Comparison of ENCODE assay signal across 8 mouse cellular contexts in genomic region chr4:62732096-62732495, GRCm38 (mm10).
DNase-seq lines count a peak whose midpoint lies in the region; ATAC-seq and TF ChIP-seq lines count a peak whose summit lies in the region.

No protein-coding gene starts in this region.

- TF ChIP-seq POLR2A in liver, adult 2 months (IDR thresholded peaks at IDR 0.05; ENCODE audit: extremely low read depth, insufficient read depth, low read length), result no peak

- H3K4me1 ChIP-seq in liver, adult 2 months (ENCODE audit: control insufficient read depth, insufficient read depth, low read length), result peaks cover 8% of the 10 kb centered on the region
- H3K4me1 ChIP-seq in heart, embryonic 10.5 days, result peaks cover 87% of the 10 kb centered on the region
- H3K4me1 ChIP-seq in stomach, embryonic 16.5 days (ENCODE audit: control insufficient read depth, insufficient read depth, low read length), result peaks cover 57% of the 10 kb centered on the region

- H3K4me3 ChIP-seq in liver, adult 2 months (ENCODE audit: insufficient read depth, low read depth, low read length), result no peak overlapping the region
- H3K4me3 ChIP-seq in heart, embryonic 10.5 days, result no peak overlapping the region
- H3K4me3 ChIP-seq in stomach, embryonic 16.5 days (replicated peaks; ENCODE audit: low read length), result no peak overlapping the region

- 69% methylated on average over 7 of the region's 7 CpGs for WGBS in liver, adult 2 months
- 50% methylated on average over 7 of the region's 7 CpGs for WGBS in heart, embryonic 10.5 days
- WGBS in stomach, embryonic 16.5 days, result 63% methylated on average over 7 of the region's 7 CpGs

- no peaks in the 10 kb centered on the region for H3K79me2 ChIP-seq in liver, adult 2 months (ENCODE audit: control insufficient read depth, insufficient read depth, low read length)

- H3K4me2 ChIP-seq in stomach, embryonic 16.5 days (ENCODE audit: low read depth, low read length), result no peak overlapping the region

- ATAC-seq in stomach, embryonic 16.5 days (ENCODE audit: insufficient read depth, low FRiP score), result no peak

- no peaks in the 10 kb centered on the region for H3K9me3 ChIP-seq in heart, embryonic 10.5 days
- no peaks in the 10 kb centered on the region for H3K9me3 ChIP-seq in stomach, embryonic 16.5 days (replicated peaks; ENCODE audit: control insufficient read depth, low read length)

- DNase-seq in liver, adult 2 months (ENCODE audit: extremely low read depth, low read depth, low spot score), result no peak
- DNase-seq in liver, result no peak
- DNase-seq in heart, embryonic 10.5 days (ENCODE audit: low spot score), result no peak
- DNase-seq in kidney, postnatal 10 days, result peak; percentile 63
- DNase-seq in spleen, postnatal 14 days (ENCODE audit: low spot score in 2 of 2), result no peak
- DNase-seq in cerebellum, adult 9-11 months, result no peak
- DNase-seq in retina, postnatal 1 day, result no peak

- no peaks in the 10 kb centered on the region for H3K36me3 ChIP-seq in liver, adult 2 months (ENCODE audit: control insufficient read depth, insufficient read depth, low read length)
- no peaks in the 10 kb centered on the region for H3K36me3 ChIP-seq in heart, embryonic 10.5 days
- no peaks in the 10 kb centered on the region for H3K36me3 ChIP-seq in stomach, embryonic 16.5 days (ENCODE audit: control insufficient read depth, insufficient read depth, low read length)

- no peaks in the 10 kb centered on the region for H3K27me3 ChIP-seq in liver, adult 2 months (ENCODE audit: control insufficient read depth, insufficient read depth, low read length)
- H3K27me3 ChIP-seq in heart, embryonic 10.5 days (ENCODE audit: insufficient read depth, poor library complexity, severe bottlenecking), result no peaks in the 10 kb centered on the region
- H3K27me3 ChIP-seq in stomach, embryonic 16.5 days (ENCODE audit: control insufficient read depth, insufficient read depth, low read length), result no peaks in the 10 kb centered on the region

- TF ChIP-seq CTCF in liver, adult 2 months (IDR thresholded peaks at IDR 0.05; ENCODE audit: low read depth, low read length), result no peak

- peak overlapping the region; percentile 28; the same call in 1 of the 2 replicates for H3K27ac ChIP-seq in liver, adult 2 months (replicated peaks; ENCODE audit: insufficient read depth, low read depth, low read length)
- H3K27ac ChIP-seq in heart, embryonic 10.5 days, result peak overlapping the region; percentile 94
- peak overlapping the region; percentile 74 for H3K27ac ChIP-seq in stomach, embryonic 16.5 days (ENCODE audit: low read length)

- H3K9ac ChIP-seq in liver, adult 2 months (ENCODE audit: low read depth, low read length), result no peak overlapping the region
- no peak overlapping the region for H3K9ac ChIP-seq in stomach, embryonic 16.5 days (ENCODE audit: low read length)

Comparison
In these comparisons a context has a peak if more than half of its experiments do, and no peak if none do; other contexts are left out.
1. H3K27ac ChIP-seq: peak in every context shown above with its lines; median percentile 94 in heart, embryonic 10.5 days; 74 in stomach, embryonic 16.5 days; 28 in liver, adult 2 months.